Mouse (Mus musculus): ENCODE data around the gene Gcnt2. TPM values are rescaled to one million over a fixed set of nuclear protein-coding genes. Genes with fewer than 3 reads are reported as not detected.

Gcnt2 gene
- total RNA-seq, 2 experiments from 2014 or later, result 17.5 to 18.3 TPM

GRCm38 (mm10) chr13:40899994-40900970 lies 40.7 kb downstream of the Gcnt2 start:
- DNase-seq (ENCODE audit: low spot score in 2 of 2), result no peak
- intact Hi-C loops (cut with DNase I), result no loop called here

- intact Hi-C loops (cut with DNase I), result no loop called here
- no peak for DNase-seq (ENCODE audit: low spot score in 2 of 2)
Observed at GRCm38 (mm10) chr13:40901263-40901662, 41.7 kb downstream of the Gcnt2 start.

GRCm38 (mm10) chr13:40901831-40902459 lies 42.4 kb downstream of the Gcnt2 start:
- intact Hi-C loops (cut with DNase I), result no loop called here
- no peak for DNase-seq (ENCODE audit: low spot score in 2 of 2)

- intact Hi-C loops (cut with DNase I), result no loop called here
- peak in 1 of 2 experiments; percentile 43 for DNase-seq (ENCODE audit: low spot score in 2 of 2)
Observed at GRCm38 (mm10) chr13:40904080-40904479, 44.5 kb downstream of the Gcnt2 start.

GRCm38 (mm10) chr13:40906528-40906927 lies 47.0 kb downstream of the Gcnt2 start:
- intact Hi-C loops (cut with DNase I), result no loop called here
- no peak for DNase-seq (ENCODE audit: low spot score in 2 of 2)

- intact Hi-C loops (cut with DNase I), result no loop called here
- DNase-seq (ENCODE audit: low spot score in 2 of 2), result no peak
Observed at GRCm38 (mm10) chr13:40907274-40907673, 47.7 kb downstream of the Gcnt2 start.

GRCm38 (mm10) chr13:40908044-40908443 lies 48.5 kb downstream of the Gcnt2 start:
- intact Hi-C loops (cut with DNase I), result no loop called here
- no peak for DNase-seq (ENCODE audit: low spot score in 2 of 2)

GRCm38 (mm10) chr13:40909060-40909459 lies 49.5 kb downstream of the Gcnt2 start:
- intact Hi-C loops (cut with DNase I), result no loop called here
- DNase-seq (ENCODE audit: low spot score in 2 of 2), result no peak

GRCm38 (mm10) chr13:40910047-40910446 lies 50.5 kb downstream of the Gcnt2 start:
- DNase-seq (ENCODE audit: low spot score in 2 of 2), result no peak
- intact Hi-C loops (cut with DNase I), result no loop called here

- DNase-seq (ENCODE audit: low spot score in 2 of 2), result no peak
- intact Hi-C loops (cut with DNase I), result no loop called here
Observed at GRCm38 (mm10) chr13:40911951-40912350, 52.4 kb downstream of the Gcnt2 start.

GRCm38 (mm10) chr13:40913395-40914018 lies 54.0 kb downstream of the Gcnt2 start:
- no peak for DNase-seq (ENCODE audit: low spot score in 2 of 2)
- intact Hi-C loops (cut with DNase I), result no loop called here

- intact Hi-C loops (cut with DNase I), result no loop called here
- DNase-seq (ENCODE audit: low spot score in 2 of 2), result no peak
Observed at GRCm38 (mm10) chr13:40914053-40914585, 54.6 kb downstream of the Gcnt2 start.

- intact Hi-C loops (cut with DNase I), result no loop called here
- no peak for DNase-seq (ENCODE audit: low spot score in 2 of 2)
Observed at GRCm38 (mm10) chr13:40916321-40917160, 57.0 kb downstream of the Gcnt2 start.

GRCm38 (mm10) chr13:40917161-40918091 lies 57.9 kb downstream of the Gcnt2 start:
- DNase-seq (ENCODE audit: low spot score in 2 of 2), result peak; percentile 62 to 68
- intact Hi-C loops (cut with DNase I), result no loop called here

GRCm38 (mm10) chr13:40921326-40922059 lies 61.9 kb downstream of the Gcnt2 start:
- DNase-seq (ENCODE audit: low spot score in 2 of 2), result no peak
- intact Hi-C loops (cut with DNase I), result no loop called here

GRCm38 (mm10) chr13:40922311-40922877 lies 62.8 kb downstream of the Gcnt2 start:
- intact Hi-C loops (cut with DNase I), result no loop called here
- DNase-seq (ENCODE audit: low spot score in 2 of 2), result no peak

GRCm38 (mm10) chr13:40923756-40924315 lies 64.3 kb downstream of the Gcnt2 start:
- intact Hi-C loops (cut with DNase I), result no loop called here
- DNase-seq (ENCODE audit: low spot score in 2 of 2), result no peak
